Mouse (Mus musculus): ENCODE data around the gene Gdap1l1. TPM values are rescaled to one million over a fixed set of nuclear protein-coding genes. Genes with fewer than 3 reads are reported as not detected.
A peak's percentile ranks its signal among the peaks of the same experiment; 100 is the strongest.
"Not testable (repeated sequence)": the region's sequence is repeated elsewhere in the genome, so short reads cannot be mapped to it uniquely, and the experiment has no call there.

The Gdap1l1 gene
- total and polyA plus RNA-seq, 2 experiments from 2014 or later = 147 to 182 TPM

GRCm38 (mm10) chr2:163458539-163459265, 20.4 kb downstream of the Gdap1l1 start:
- ATAC-seq (ENCODE audit: low FRiP score) = peak; percentile 45
- TF ChIP-seq CTCF (IDR thresholded peaks at IDR 0.05) = no peak

GRCm38 (mm10) chr2:163459380-163459779, 21.1 kb downstream of the Gdap1l1 start:
- ATAC-seq (ENCODE audit: low FRiP score) = peak; percentile 38; the same call in 1 of the 2 replicates
- peaks cover 3% of the 10 kb centered on the region for H3K36me3 ChIP-seq (ENCODE audit: insufficient read depth, low read length)
- TF ChIP-seq CTCF (IDR thresholded peaks at IDR 0.05) = no peak
- peak; percentile 54 for DNase-seq (ENCODE audit: low spot score)
- peak overlapping the region; percentile 39; the same call in 1 of the 2 replicates for H3K27ac ChIP-seq (ENCODE audit: low read depth, low read length)
- H3K4me1 ChIP-seq (ENCODE audit: insufficient read depth, low read length) = peaks cover 3% of the 10 kb centered on the region; the same call in 1 of the 2 replicates
- WGBS = 43% methylated on average over 10 of the region's 10 CpGs
- H3K9me3 ChIP-seq (ENCODE audit: low read length) = no peaks in the 10 kb centered on the region
- no peak overlapping the region for H3K9ac ChIP-seq (replicated peaks; ENCODE audit: low read length, poor library complexity, severe bottlenecking)
- H3K4me3 ChIP-seq (ENCODE audit: low read depth, low read length) = no peak overlapping the region
- peak overlapping the region; percentile 30; the same call in 1 of the 2 replicates for H3K4me2 ChIP-seq (ENCODE audit: low read depth, low read length, poor library complexity, severe bottlenecking)
- H3K27me3 ChIP-seq (ENCODE audit: insufficient read depth, low read length) = 0 out of 2 replicates have a peak, but pooled peaks cover 5% of the 10 kb centered on the region

More at GRCm38 (mm10) chr2:163458539-163459265, 20.4 kb downstream of the Gdap1l1 start:
- 57% methylated on average over 27 of the region's 27 CpGs for WGBS
- no peak overlapping the region for H3K9ac ChIP-seq (replicated peaks; ENCODE audit: low read length, poor library complexity, severe bottlenecking)
- DNase-seq (ENCODE audit: low spot score) = peak; percentile 6
- no peaks in the 10 kb centered on the region for H3K9me3 ChIP-seq (ENCODE audit: low read length)
- H3K27ac ChIP-seq (ENCODE audit: low read depth, low read length) = no peak overlapping the region
- 0 out of 2 replicates have a peak, but pooled peaks cover 5% of the 10 kb centered on the region for H3K27me3 ChIP-seq (ENCODE audit: insufficient read depth, low read length)
- peak overlapping the region; percentile 30; the same call in 1 of the 2 replicates for H3K4me2 ChIP-seq (ENCODE audit: low read depth, low read length, poor library complexity, severe bottlenecking)
- peaks cover 9% of the 10 kb centered on the region for H3K36me3 ChIP-seq (ENCODE audit: insufficient read depth, low read length)
- peaks cover 3% of the 10 kb centered on the region; the same call in 1 of the 2 replicates for H3K4me1 ChIP-seq (ENCODE audit: insufficient read depth, low read length)
- no peak overlapping the region for H3K4me3 ChIP-seq (ENCODE audit: low read depth, low read length)

GRCm38 (mm10) chr2:163460622-163461021, 22.3 kb downstream of the Gdap1l1 start:
- Histone ChIP-seq H3K4me2 (ENCODE audit: low read depth, low read length, poor library complexity, severe bottlenecking) (no peak overlapping the region), H3K4me3 (ENCODE audit: low read depth, low read length) (no peak overlapping the region), H3K4me1 (ENCODE audit: insufficient read depth, low read length) (peaks cover 3% of the 10 kb centered on the region; the same call in 1 of the 2 replicates), H3K9me3 (ENCODE audit: low read length) (no peaks in the 10 kb centered on the region), H3K27ac (ENCODE audit: low read depth, low read length) (no peak overlapping the region), H3K9ac (replicated peaks; ENCODE audit: low read length, poor library complexity, severe bottlenecking) (no peak overlapping the region), H3K36me3 (ENCODE audit: insufficient read depth, low read length) (peaks cover 2% of the 10 kb centered on the region; the same call in 1 of the 2 replicates), H3K27me3 (ENCODE audit: insufficient read depth, low read length) (0 out of 2 replicates have a peak, but pooled peaks cover 5% of the 10 kb centered on the region)
- TF ChIP-seq CTCF (IDR thresholded peaks at IDR 0.05) = no peak
- no peak for ATAC-seq (ENCODE audit: low FRiP score)
- WGBS = 89% methylated on average over 8 of the region's 8 CpGs
- no peak for DNase-seq (ENCODE audit: low spot score)

GRCm38 (mm10) chr2:163461307-163461706, 23.0 kb downstream of the Gdap1l1 start:
- H3K4me2 ChIP-seq (ENCODE audit: low read depth, low read length, poor library complexity, severe bottlenecking); DNase-seq (ENCODE audit: low spot score); H3K9me3 ChIP-seq (ENCODE audit: low read length); H3K27me3 ChIP-seq (ENCODE audit: insufficient read depth, low read length); H3K4me1 ChIP-seq (ENCODE audit: insufficient read depth, low read length); H3K27ac ChIP-seq (ENCODE audit: low read depth, low read length); H3K9ac ChIP-seq (replicated peaks; ENCODE audit: low read length, poor library complexity, severe bottlenecking); H3K36me3 ChIP-seq (ENCODE audit: insufficient read depth, low read length); H3K4me3 ChIP-seq (ENCODE audit: low read depth, low read length); ATAC-seq (ENCODE audit: low FRiP score): not testable (repeated sequence)
- 96% methylated on average over 8 of the region's 9 CpGs for WGBS

GRCm38 (mm10) chr2:163462386-163462785, 24.1 kb downstream of the Gdap1l1 start:
- H3K4me1 ChIP-seq (ENCODE audit: insufficient read depth, low read length) = peaks cover 3% of the 10 kb centered on the region; the same call in 1 of the 2 replicates
- no peaks in the 10 kb centered on the region for H3K9me3 ChIP-seq (ENCODE audit: low read length)
- no peak overlapping the region for H3K9ac ChIP-seq (replicated peaks; ENCODE audit: low read length, poor library complexity, severe bottlenecking)
- DNase-seq (ENCODE audit: low spot score) = no peak
- no peak overlapping the region for H3K4me2 ChIP-seq (ENCODE audit: low read depth, low read length, poor library complexity, severe bottlenecking)
- ATAC-seq (ENCODE audit: low FRiP score) = no peak
- H3K27ac ChIP-seq (ENCODE audit: low read depth, low read length) = no peak overlapping the region
- TF ChIP-seq CTCF (IDR thresholded peaks at IDR 0.05) = no peak
- H3K36me3 ChIP-seq (ENCODE audit: insufficient read depth, low read length) = peaks cover 7% of the 10 kb centered on the region; the same call in 1 of the 2 replicates
- 88% methylated on average over 5 of the region's 5 CpGs for WGBS
- H3K27me3 ChIP-seq (ENCODE audit: insufficient read depth, low read length) = 0 out of 2 replicates have a peak, but pooled peaks cover 5% of the 10 kb centered on the region
- no peak overlapping the region for H3K4me3 ChIP-seq (ENCODE audit: low read depth, low read length)

- peaks cover 10% of the 10 kb centered on the region for H3K36me3 ChIP-seq (ENCODE audit: insufficient read depth, low read length)
- no peak for TF ChIP-seq CTCF (IDR thresholded peaks at IDR 0.05)
- peaks cover 3% of the 10 kb centered on the region; the same call in 1 of the 2 replicates for H3K4me1 ChIP-seq (ENCODE audit: insufficient read depth, low read length)
- no peak overlapping the region for H3K27ac ChIP-seq (ENCODE audit: low read depth, low read length)
- ATAC-seq (ENCODE audit: low FRiP score) (no peak), DNase-seq (ENCODE audit: low spot score) (no peak)
- no peaks in the 10 kb centered on the region for H3K9me3 ChIP-seq (ENCODE audit: low read length)
- WGBS = 79% methylated on average over 11 of the region's 11 CpGs
- no peak overlapping the region for H3K4me3 ChIP-seq (ENCODE audit: low read depth, low read length)
- H3K9ac ChIP-seq (replicated peaks; ENCODE audit: low read length, poor library complexity, severe bottlenecking) = no peak overlapping the region
- no peak overlapping the region for H3K4me2 ChIP-seq (ENCODE audit: low read depth, low read length, poor library complexity, severe bottlenecking)
- 0 out of 2 replicates have a peak, but pooled peaks cover 5% of the 10 kb centered on the region for H3K27me3 ChIP-seq (ENCODE audit: insufficient read depth, low read length)
Observed at GRCm38 (mm10) chr2:163462801-163463200, 24.5 kb downstream of the Gdap1l1 start.
